Mouse (Mus musculus) olfactory bulb, adult 2 months (tissue): ENCODE measurements around the gene Onecut1. TPM values are rescaled to one million over a fixed set of nuclear protein-coding genes. Genes with fewer than 3 reads are reported as not detected.
A peak's percentile ranks its signal among the peaks of the same experiment; 100 is the strongest.

Experiments
- H3K27ac ChIP-seq: fragments of 200-500 bp; 2 replicates; pipeline ENCODE4 v1.5.1; 2012; ENCODE audit warnings: low read depth, low read length; ENCODE audit not compliant: insufficient read depth
- H3K4me1 ChIP-seq: fragments of 200-500 bp; 2 replicates; pipeline ENCODE4 v1.6.1; 2012; ENCODE audit warnings: low read length; ENCODE audit not compliant: control insufficient read depth, insufficient read depth
- H3K4me3 ChIP-seq: fragments of 200-500 bp; 2 replicates; pipeline ENCODE4 v1.5.1; 2012; ENCODE audit warnings: mild to moderate bottlenecking, low read depth, low read length, moderate library complexity; ENCODE audit not compliant: insufficient read depth
- CTCF ChIP-seq: fragments of 200-500 bp; IDR thresholded peaks from 2 replicates; pipeline ENCODE4 v1.5.1; 2012; ENCODE audit warnings: low read depth, mild to moderate bottlenecking, low read length, moderate library complexity; ENCODE audit not compliant: insufficient read depth
- POLR2A ChIP-seq: fragments of 200-500 bp; IDR thresholded peaks from 2 replicates; pipeline ENCODE4 v1.6.1; 2012; ENCODE audit warnings: mild to moderate bottlenecking, low read depth, low read length, moderate library complexity; ENCODE audit not compliant: insufficient read depth
- WGBS: fragments of 180-500 bp; shearing (Covaris S2); methylation state at CpG from one replicate; pipeline ENCODE4 v1.1.7; 2018; 5-methylcytosine and 5-hydroxymethylcytosine counted together
- polyA plus RNA-seq: library from polyadenylated mRNA; stranded (reverse); fragments of >200 nt; gene quantifications from 2 replicates; pipeline ENCODE4 v1.2.4, GENCODE M21; 2012; ENCODE audit warnings: low replicate concordance; ENCODE audit not compliant: missing spikeins, insufficient read depth, insufficient read length

The Onecut1 gene
- polyA plus RNA-seq, 1 experiment = not detected

GRCm38 (mm10) chr9:74867641-74868205 lies 6.0 kb downstream of the Onecut1 start:
- TF ChIP-seq CTCF (0 out of 2 replicates have a peak, but pooled peaks have one; percentile 41), POLR2A (no peak)
- 3% methylated on average over 15 of the region's 15 CpGs for WGBS
- Histone ChIP-seq H3K4me3 (no peak overlapping the region), H3K4me1 (peaks cover 10% of the 10 kb centered on the region), H3K27ac (no peak overlapping the region)

GRCm38 (mm10) chr9:74868336-74868950 lies 6.7 kb downstream of the Onecut1 start:
- no peak overlapping the region for H3K4me3 ChIP-seq
- 10% methylated on average over 22 of the region's 22 CpGs for WGBS
- TF ChIP-seq CTCF (no peak), POLR2A (no peak)
- no peak overlapping the region for H3K27ac ChIP-seq
- 0 out of 2 replicates have a peak, but pooled peaks cover 3% of the 10 kb centered on the region for H3K4me1 ChIP-seq

GRCm38 (mm10) chr9:74870960-74871688 lies 9.4 kb downstream of the Onecut1 start:
- H3K27ac ChIP-seq = no peak overlapping the region
- TF ChIP-seq CTCF (no peak; the same call in 1 of the 2 replicates), POLR2A (no peak)
- 16% methylated on average over 13 of the region's 13 CpGs for WGBS
- H3K4me3 ChIP-seq = no peak overlapping the region
- H3K4me1 ChIP-seq = no peaks in the 10 kb centered on the region

- H3K4me1 ChIP-seq = no peaks in the 10 kb centered on the region
- WGBS = 76% methylated on average over 6 of the region's 6 CpGs
- no peak overlapping the region for H3K4me3 ChIP-seq
- no peak for TF ChIP-seq CTCF
- TF ChIP-seq POLR2A = no peak
- no peak overlapping the region for H3K27ac ChIP-seq
Measured at GRCm38 (mm10) chr9:74876328-74876727, 14.6 kb downstream of the Onecut1 start.

- Histone ChIP-seq H3K4me1 (no peaks in the 10 kb centered on the region), H3K27ac (no peak overlapping the region), H3K4me3 (no peak overlapping the region)
- no peak for TF ChIP-seq CTCF
- TF ChIP-seq POLR2A = no peak
- WGBS = 84% methylated on average over 2 of the region's 2 CpGs
Measured at GRCm38 (mm10) chr9:74877709-74878108, 16.0 kb downstream of the Onecut1 start.

- no peak overlapping the region for H3K4me3 ChIP-seq
- H3K4me1 ChIP-seq = no peaks in the 10 kb centered on the region
- whole genome bisulfite sequencing = 76% methylated on average over 4 of the region's 4 CpGs
- no peak overlapping the region for H3K27ac ChIP-seq
- no peak for TF ChIP-seq CTCF
- TF ChIP-seq POLR2A = no peak
Measured at GRCm38 (mm10) chr9:74887866-74888265, 26.1 kb downstream of the Onecut1 start.

GRCm38 (mm10) chr9:74896742-74897141 lies 35.0 kb downstream of the Onecut1 start:
- Histone ChIP-seq H3K27ac (no peak overlapping the region), H3K4me1 (peaks cover 2% of the 10 kb centered on the region; the same call in 1 of the 2 replicates), H3K4me3 (no peak overlapping the region)
- no peak for TF ChIP-seq CTCF
- TF ChIP-seq POLR2A = no peak
- 88% methylated on average over 7 of the region's 7 CpGs for WGBS

- WGBS = 74% methylated on average over 4 of the region's 4 CpGs
- Histone ChIP-seq H3K4me3 (no peak overlapping the region), H3K4me1 (peaks cover 3% of the 10 kb centered on the region; the same call in 1 of the 2 replicates), H3K27ac (no peak overlapping the region)
- TF ChIP-seq CTCF = no peak
- TF ChIP-seq POLR2A = no peak
Measured at GRCm38 (mm10) chr9:74897375-74897982, 35.8 kb downstream of the Onecut1 start.

GRCm38 (mm10) chr9:74900141-74900540 lies 38.4 kb downstream of the Onecut1 start:
- 91% methylated on average over 2 of the region's 2 CpGs for WGBS
- Histone ChIP-seq H3K27ac (no peak overlapping the region), H3K4me3 (no peak overlapping the region)

More at GRCm38 (mm10) chr9:74900141-74900540, 38.4 kb downstream of the Onecut1 start:
- TF ChIP-seq CTCF (no peak), POLR2A (no peak)
- H3K4me1 ChIP-seq = peaks cover 4% of the 10 kb centered on the region; the same call in 1 of the 2 replicates
